Mouse (Mus musculus) heart, postnatal 0 days (tissue): ENCODE results near the gene Arhgdia. TPM values are rescaled to one million over a fixed set of nuclear protein-coding genes. Genes with fewer than 3 reads are reported as not detected.
A peak's percentile ranks its signal among the peaks of the same experiment; 100 is the strongest.

Source experiments
- ATAC-seq: fragments of 200-750 bp; cut with Nextera tagmentation; 2 replicates; pipeline ENCODE4 v1.8.0; 2017; ENCODE audit warnings: low read depth, moderate number of reproducible peaks, moderate library complexity; ENCODE audit not compliant: insufficient read depth
- DNase-seq: peaks from one replicate; pipeline ENCODE4 v3.0.0-alpha.2; 2016; ENCODE audit warnings: low spot score
- H3K27ac ChIP-seq: fragments of 300-500 bp; sonication (generic); 2 replicates; pipeline ENCODE4 v1.5.1; 2014; ENCODE audit warnings: low read depth, mild to moderate bottlenecking
- H3K27me3 ChIP-seq: fragments of 300-500 bp; sonication (generic); 2 replicates; pipeline ENCODE4 v1.6.1; 2014; ENCODE audit warnings: low read length, mixed read lengths; ENCODE audit not compliant: control insufficient read depth, insufficient read depth
- H3K36me3 ChIP-seq: fragments of 300-500 bp; sonication (generic); replicated peaks from 2 replicates; pipeline ENCODE4 v1.6.1; 2014; ENCODE audit warnings: low read length, mixed read lengths; ENCODE audit not compliant: control insufficient read depth, insufficient read depth
- H3K4me1 ChIP-seq: fragments of 300-500 bp; sonication (generic); 2 replicates; pipeline ENCODE4 v1.6.1; 2014; ENCODE audit warnings: antibody characterized with exemption; ENCODE audit not compliant: control insufficient read depth, insufficient read depth
- H3K4me2 ChIP-seq: fragments of 300-500 bp; sonication (generic); 2 replicates; pipeline ENCODE4 v1.6.1; 2014; ENCODE audit warnings: low read depth, mild to moderate bottlenecking, low read length, moderate library complexity
- H3K4me3 ChIP-seq: fragments of 300-500 bp; sonication (generic); 2 replicates; pipeline ENCODE4 v1.5.1; 2014; ENCODE audit warnings: low read depth, low read length
- H3K9ac ChIP-seq: fragments of 300-500 bp; sonication (generic); replicated peaks from 2 replicates; pipeline ENCODE4 v1.6.1; 2014; ENCODE audit warnings: low read depth, low read length, mixed read lengths
- H3K9me3 ChIP-seq: fragments of 300-500 bp; sonication (generic); replicated peaks from 2 replicates; pipeline ENCODE4 v1.6.1; 2016; ENCODE audit warnings: low read length; ENCODE audit not compliant: control insufficient read depth
- CTCF ChIP-seq: IDR thresholded peaks from 2 replicates; pipeline ENCODE4 v1.5.1; 2016; ENCODE audit warnings: antibody characterized with exemption, control low read depth, low read depth
- EP300 ChIP-seq: IDR thresholded peaks from 2 replicates; pipeline ENCODE4 v1.6.1; 2016; ENCODE audit warnings: antibody characterized with exemption, low read depth
- WGBS: fragments of 180-500 bp; shearing (Covaris S2); extraction: QIAGEN DNeasy Blood & Tissue Kit; methylation state at CpG from one replicate; pipeline ENCODE4 v1.1.7; 2014; 5-methylcytosine and 5-hydroxymethylcytosine counted together
- polyA plus RNA-seq: library from polyadenylated mRNA; unstranded; fragments of >200 nt; fragmentation: Nextera tagmentation; extraction: Ambion mirVana; gene quantifications from 2 replicates; pipeline ENCODE4 v1.2.1, GENCODE M21; 2015
- total RNA-seq: library from RNA; depleted of rRNA; stranded (reverse); fragments of >200 nt; gene quantifications from 2 replicates; pipeline ENCODE4 v1.2.3, GENCODE M21; 2014; ENCODE audit warnings: low replicate concordance

Gene Arhgdia
- total and polyA plus RNA-seq, 2 experiments from 2014 or later, result 231 to 245 TPM

- TF ChIP-seq EP300, result no peak
- no peak for TF ChIP-seq CTCF
- no peaks in the 10 kb centered on the region for H3K27me3 ChIP-seq
- H3K9me3 ChIP-seq, result no peaks in the 10 kb centered on the region
- H3K27ac ChIP-seq, result no peak overlapping the region
- peaks cover 21% of the 10 kb centered on the region for H3K36me3 ChIP-seq
- H3K4me2 ChIP-seq, result peak overlapping the region; percentile 0; the same call in 1 of the 2 replicates
- H3K4me1 ChIP-seq, result peaks cover 30% of the 10 kb centered on the region
- H3K9ac ChIP-seq, result no peak overlapping the region
- ATAC-seq (no peak), DNase-seq (no peak)
- H3K4me3 ChIP-seq, result no peak overlapping the region
- 81% methylated on average over 22 of the region's 22 CpGs for WGBS
These were observed 46.3 kb upstream of the Arhgdia start for GRCm38 (mm10) chr11:120627468-120628300.

DNA sequence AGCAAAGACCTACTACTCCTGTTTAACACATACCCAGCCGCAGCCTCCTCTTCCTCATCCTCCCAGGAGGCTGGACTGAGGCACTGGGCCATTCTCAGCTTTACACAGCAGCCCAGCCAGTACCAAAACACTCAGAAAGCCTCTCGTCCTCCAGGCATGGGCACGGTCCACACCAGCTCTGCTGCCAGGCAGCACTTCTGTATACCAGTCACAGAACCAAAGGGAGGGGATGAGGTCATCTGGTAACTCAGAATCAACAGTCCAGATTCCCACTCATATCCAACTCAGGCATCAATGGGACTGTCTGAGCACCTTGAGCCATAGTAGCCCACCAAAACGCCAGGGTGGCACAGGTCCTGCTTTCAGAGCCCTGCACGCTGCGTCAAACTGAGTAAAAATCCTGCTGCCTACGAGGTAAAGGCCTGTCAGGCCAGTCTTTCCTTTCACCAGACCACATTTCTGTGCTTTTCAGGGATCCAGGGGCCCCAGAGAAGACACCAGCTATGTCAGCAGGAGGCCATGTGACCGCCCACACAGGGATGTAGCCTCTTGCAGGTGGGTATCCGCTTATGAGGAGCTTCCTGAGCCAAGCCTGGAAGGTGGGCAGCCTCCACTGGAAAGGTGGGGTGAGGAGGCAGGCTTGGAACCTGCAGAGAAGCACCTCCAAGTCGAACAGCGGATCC, 45.5 kb upstream of the Arhgdia start:
- TF ChIP-seq EP300, result no peak
- TF ChIP-seq CTCF, result no peak
- Histone ChIP-seq H3K36me3 (peaks cover 23% of the 10 kb centered on the region), H3K4me1 (peaks cover 24% of the 10 kb centered on the region), H3K9me3 (no peaks in the 10 kb centered on the region), H3K4me2 (no peak overlapping the region), H3K4me3 (no peak overlapping the region), H3K9ac (no peak overlapping the region), H3K27me3 (no peaks in the 10 kb centered on the region), H3K27ac (no peak overlapping the region)
- 85% methylated on average over 11 of the region's 11 CpGs for WGBS
- ATAC-seq (no peak), DNase-seq (no peak)

GRCm38 (mm10) chr11:120625152-120625775, 43.8 kb upstream of the Arhgdia start, which contains the start of gene Sirt7:
Sirt7 (minus strand) TSS chr11:120625240.
- peaks cover 39% of the 10 kb centered on the region for H3K36me3 ChIP-seq
- TF ChIP-seq CTCF (no peak), EP300 (no peak)
- no peaks in the 10 kb centered on the region for H3K9me3 ChIP-seq
- no peaks in the 10 kb centered on the region for H3K27me3 ChIP-seq
- peak within 1 kb of the TSS; percentile 89 for H3K27ac ChIP-seq
- DNase-seq (no peak), ATAC-seq (no peak)
- H3K4me1 ChIP-seq, result peaks cover 13% of the 10 kb centered on the region
- 12% methylated on average over 5 of the region's 5 CpGs for WGBS
- H3K9ac ChIP-seq, result peak within 1 kb of the TSS; percentile 72
- H3K4me2 ChIP-seq, result peak within 1 kb of the TSS; percentile 96
- peak within 1 kb of the TSS; percentile 95 for H3K4me3 ChIP-seq

DNA sequence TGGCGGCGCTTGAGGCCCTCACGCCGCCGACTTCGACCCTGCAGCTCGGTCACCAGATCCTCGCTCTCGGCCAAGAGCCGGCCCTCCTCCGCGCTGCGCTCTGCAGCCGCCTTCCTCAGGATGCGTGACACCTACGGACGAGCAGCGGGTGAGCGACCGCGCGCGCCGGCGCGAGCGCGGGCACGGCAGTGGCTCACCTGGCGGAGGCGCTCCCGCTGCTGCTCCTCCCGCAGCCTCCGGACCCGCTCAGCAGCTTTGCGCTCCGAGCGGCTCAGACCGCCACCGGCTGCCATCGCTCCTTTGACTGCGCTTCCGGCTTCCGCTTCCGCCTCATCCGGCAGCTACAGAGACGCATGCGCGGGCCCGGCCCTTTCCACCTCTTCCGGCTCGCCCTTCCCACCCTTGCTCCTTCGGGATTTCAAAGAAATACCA, 43.3 kb upstream of the Arhgdia start:
- ATAC-seq (peak; percentile 89), DNase-seq (peak; percentile 90)
- peak overlapping the region; percentile 89 for H3K27ac ChIP-seq
- H3K9me3 ChIP-seq, result no peaks in the 10 kb centered on the region
- under 1% methylated on average over 53 of the region's 53 CpGs for WGBS
- H3K9ac ChIP-seq, result peak overlapping the region; percentile 72
- H3K4me2 ChIP-seq, result peak overlapping the region; percentile 96
- H3K36me3 ChIP-seq, result peaks cover 44% of the 10 kb centered on the region
- peaks cover 8% of the 10 kb centered on the region for H3K4me1 ChIP-seq
- TF ChIP-seq CTCF (no peak), EP300 (no peak)
- no peaks in the 10 kb centered on the region for H3K27me3 ChIP-seq
- peak overlapping the region; percentile 95 for H3K4me3 ChIP-seq

- Histone ChIP-seq H3K4me2 (peak overlapping the region; percentile 96), H3K27me3 (no peaks in the 10 kb centered on the region), H3K27ac (peak overlapping the region; percentile 89), H3K4me1 (peaks cover 4% of the 10 kb centered on the region), H3K9ac (peak overlapping the region; percentile 72), H3K36me3 (peaks cover 43% of the 10 kb centered on the region), H3K4me3 (peak overlapping the region; percentile 95), H3K9me3 (no peaks in the 10 kb centered on the region)
- ATAC-seq, result peak; percentile 81
- no peak for DNase-seq
- peak; percentile 51 for TF ChIP-seq CTCF
- no peak for TF ChIP-seq EP300
- 12% methylated on average over 29 of the region's 30 CpGs for WGBS
These were observed 42.7 kb upstream of the Arhgdia start for GRCm38 (mm10) chr11:120623961-120624679.
